Mouse (Mus musculus): ENCODE results near the gene Zbtb44. TPM values are rescaled to one million over a fixed set of nuclear protein-coding genes. Genes with fewer than 3 reads are reported as not detected.

The Zbtb44 gene
- polyA plus RNA-seq, 1 experiment from 2014 or later = 7.9 TPM

DNA sequence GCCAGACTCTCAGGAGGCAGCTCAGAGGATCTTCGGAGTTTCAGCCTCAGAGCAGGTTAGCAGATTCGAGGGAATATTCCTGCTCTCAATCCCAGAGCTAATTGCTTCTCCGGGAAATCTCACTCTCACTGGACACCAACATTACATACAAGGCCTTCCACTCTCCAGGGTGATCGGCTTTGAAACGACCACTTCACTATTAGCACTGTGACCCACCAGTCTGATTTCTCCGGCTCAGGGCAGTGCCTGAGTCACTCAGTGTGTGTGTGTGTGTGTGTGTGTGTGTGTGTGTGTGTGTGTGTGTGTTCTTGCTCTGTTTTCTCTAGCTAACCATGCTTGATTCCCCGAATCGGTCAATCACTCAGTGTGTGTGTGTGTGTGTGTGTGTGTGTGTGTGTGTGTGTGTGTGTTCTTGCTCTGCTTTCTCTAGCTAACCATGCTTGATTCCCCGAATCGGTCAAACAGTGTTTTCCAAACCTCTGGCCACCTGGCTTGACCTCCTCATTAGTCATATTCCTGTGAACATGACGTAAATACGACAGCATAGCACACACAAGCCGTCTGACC lies 92.1 kb downstream of the Zbtb44 start:
- H3K27ac ChIP-seq (ENCODE audit: low read length) = no peak overlapping the region
- TF ChIP-seq CTCF (IDR thresholded peaks at IDR 0.05) = no peak
- no peak for TF ChIP-seq EP300 (IDR thresholded peaks at IDR 0.05)
- no peak overlapping the region for H3K9ac ChIP-seq (replicated peaks; ENCODE audit: low read depth)
- H3K27me3 ChIP-seq (replicated peaks; ENCODE audit: insufficient read depth, low read length) = no peaks in the 10 kb centered on the region
- DNase-seq (ENCODE audit: low spot score) (no peak), ATAC-seq (no peak)
- H3K9me3 ChIP-seq (ENCODE audit: low read length) = no peaks in the 10 kb centered on the region
- H3K4me1 ChIP-seq (ENCODE audit: insufficient read depth, low read depth, low read length) = peaks cover 3% of the 10 kb centered on the region; the same call in 1 of the 2 replicates
- H3K36me3 ChIP-seq (ENCODE audit: insufficient read depth, low read length) = no peaks in the 10 kb centered on the region
- 53% methylated on average over 13 of the region's 13 CpGs for WGBS
- H3K4me3 ChIP-seq (ENCODE audit: low read depth, low read length) = no peak overlapping the region
- no peak overlapping the region for H3K4me2 ChIP-seq (replicated peaks; ENCODE audit: low read depth, low read length)

Other genes with a start within 250 kb of the Zbtb44 start
- gene Adamts15, start 108.2 kb upstream of the Zbtb44 start, polyA plus RNA-seq (2015; fragmentation: Nextera tagmentation; extraction: Ambion mirVana) = 8.7 and 10.2 TPM in 2 replicates
- 10.5 and 10.7 TPM in 2 replicates for gene Adamts8, start 88.1 kb upstream of the Zbtb44 start, polyA plus RNA-seq (2015; fragmentation: Nextera tagmentation; extraction: Ambion mirVana)
- gene St14, start 101.2 kb downstream of the Zbtb44 start, polyA plus RNA-seq (2015; fragmentation: Nextera tagmentation; extraction: Ambion mirVana) = 36.6 and 42.3 TPM in 2 replicates
- gene Aplp2, start 181.2 kb downstream of the Zbtb44 start, polyA plus RNA-seq (2015; fragmentation: Nextera tagmentation; extraction: Ambion mirVana) = 523 and 525 TPM in 2 replicates
- 1.2 and 1.5 TPM in 2 replicates for gene Prdm10, start 249.9 kb downstream of the Zbtb44 start, polyA plus RNA-seq (2015; fragmentation: Nextera tagmentation; extraction: Ambion mirVana)

All from lung, postnatal 0 days (tissue).